Mouse (Mus musculus): Measurements from ENCODE around the gene Gpm6b.

- TF ChIP-seq GATA1 (IDR thresholded peaks at IDR 0.05; ENCODE audit: low read length) = no peak
- no peak for TF ChIP-seq TAL1 (IDR thresholded peaks at IDR 0.05; ENCODE audit: low read length)
These were observed 99.6 kb downstream of the Gpm6b start for GRCm38 (mm10) chrX:166338353-166338752.

Measured in erythroblast, embryonic 14.5 days (primary cell).